ENCODE assay signal across 9 mouse cellular contexts in genomic region chr8:127753793-127754565, GRCm38 (mm10).
A peak's percentile ranks its signal among the peaks of the same experiment; 100 is the strongest.
DNase-seq lines count a peak whose midpoint lies in the region; ATAC-seq and TF ChIP-seq lines count a peak whose summit lies in the region.
"Had no signal": no experiment of that assay in that cellular context is flagged by ENCODE, and none has a peak within 500 bp of the region (broad histone marks: within the 10 kb centered on the region; RNA-seq: fewer than 3 reads in every experiment).

No protein-coding gene starts in this region.

- WGBS in forebrain, postnatal 0 days = 86% methylated on average over 5 of the region's 5 CpGs

- H3K4me1 ChIP-seq in forebrain, postnatal 0 days (ENCODE audit: insufficient read depth) = no peaks in the 10 kb centered on the region
- H3K4me1 ChIP-seq: hindbrain, embryonic 13.5 days had no signal

- H3K27me3 ChIP-seq in forebrain, postnatal 0 days (ENCODE audit: insufficient read depth, low read length) = no peaks in the 10 kb centered on the region
- H3K27me3 ChIP-seq: hindbrain, embryonic 13.5 days had no signal

- H3K4me2 ChIP-seq in forebrain, postnatal 0 days (ENCODE audit: low read depth) = no peak overlapping the region
- H3K4me2 ChIP-seq: hindbrain, embryonic 13.5 days had no signal

- H3K9ac ChIP-seq in forebrain, postnatal 0 days = no peak overlapping the region
- H3K9ac ChIP-seq: hindbrain, embryonic 13.5 days had no signal

- peak; percentile 3 for DNase-seq in cerebellum, adult 9-11 months
- DNase-seq in cerebellum, postnatal 4 days (ENCODE audit: low spot score in 2 of 2) = no peak
- DNase-seq in right cerebral cortex, postnatal 14 days = peak; percentile 6
- DNase-seq in right cerebral cortex, postnatal 4 days = no peak
- peak; percentile 62 to 70 for DNase-seq in kidney, postnatal 25 days
- no peak for DNase-seq in thymus, postnatal 4 days
- no peak for DNase-seq in spleen, adult 12 weeks (ENCODE audit: low spot score)
- no peak for DNase-seq in forebrain, postnatal 0 days

- no peak for TF ChIP-seq CTCF in forebrain, postnatal 0 days (IDR thresholded peaks at IDR 0.05; ENCODE audit: low read depth)

- H3K9me3 ChIP-seq in forebrain, postnatal 0 days (ENCODE audit: low read length) = no peaks in the 10 kb centered on the region
- H3K9me3 ChIP-seq: hindbrain, embryonic 13.5 days had no signal

- H3K27ac ChIP-seq in forebrain, postnatal 0 days (ENCODE audit: low read depth, low read length) = no peak overlapping the region
- H3K27ac ChIP-seq: hindbrain, embryonic 13.5 days had no signal

- H3K4me3 ChIP-seq in forebrain, postnatal 0 days (ENCODE audit: low read depth, low read length) = no peak overlapping the region
- H3K4me3 ChIP-seq: hindbrain, embryonic 13.5 days had no signal

- no peaks in the 10 kb centered on the region for H3K36me3 ChIP-seq in forebrain, postnatal 0 days (ENCODE audit: insufficient read depth)
- H3K36me3 ChIP-seq: hindbrain, embryonic 13.5 days had no signal

- no peak for ATAC-seq in forebrain, postnatal 0 days

Comparison
In these comparisons a context has a peak if more than half of its experiments do, and no peak if none do; other contexts are left out.
1. DNase-seq: peak in cerebellum, adult 9-11 months (single experiment), right cerebral cortex, postnatal 14 days (single experiment) and kidney, postnatal 25 days (2 of 2); none in cerebellum, postnatal 4 days (0 of 2), right cerebral cortex, postnatal 4 days (single experiment), thymus, postnatal 4 days (single experiment), spleen, adult 12 weeks (single experiment) and forebrain, postnatal 0 days (single experiment).